Mouse (Mus musculus) left cerebral cortex, adult 18-20 months (tissue): ENCODE data around the gene Inpp5f. TPM values are rescaled to one million over a fixed set of nuclear protein-coding genes. Genes with fewer than 3 reads are reported as not detected.

Experiments
- DNase-seq, 2 experiments: peaks; one replicate each; pipeline ENCODE4 v3.0.0; 2021 to 2022; ENCODE audit warnings: low spot score in 2 of 2, mixed read lengths in 1 of 2
- total RNA-seq, 2 experiments: library from RNA; stranded (reverse); gene quantifications; 2 replicates each; pipeline ENCODE4 v1.2.3; 2021

Inpp5f gene
- total RNA-seq, 2 experiments from 2014 or later, result 96.5 to 103 TPM

- DNase-seq, result no peak
Measured at GRCm38 (mm10) chr7:128738041-128738440, 126.9 kb downstream of the Inpp5f start.

GRCm38 (mm10) chr7:128739116-128739461 lies 128.0 kb downstream of the Inpp5f start:
- DNase-seq, result no peak

DNA sequence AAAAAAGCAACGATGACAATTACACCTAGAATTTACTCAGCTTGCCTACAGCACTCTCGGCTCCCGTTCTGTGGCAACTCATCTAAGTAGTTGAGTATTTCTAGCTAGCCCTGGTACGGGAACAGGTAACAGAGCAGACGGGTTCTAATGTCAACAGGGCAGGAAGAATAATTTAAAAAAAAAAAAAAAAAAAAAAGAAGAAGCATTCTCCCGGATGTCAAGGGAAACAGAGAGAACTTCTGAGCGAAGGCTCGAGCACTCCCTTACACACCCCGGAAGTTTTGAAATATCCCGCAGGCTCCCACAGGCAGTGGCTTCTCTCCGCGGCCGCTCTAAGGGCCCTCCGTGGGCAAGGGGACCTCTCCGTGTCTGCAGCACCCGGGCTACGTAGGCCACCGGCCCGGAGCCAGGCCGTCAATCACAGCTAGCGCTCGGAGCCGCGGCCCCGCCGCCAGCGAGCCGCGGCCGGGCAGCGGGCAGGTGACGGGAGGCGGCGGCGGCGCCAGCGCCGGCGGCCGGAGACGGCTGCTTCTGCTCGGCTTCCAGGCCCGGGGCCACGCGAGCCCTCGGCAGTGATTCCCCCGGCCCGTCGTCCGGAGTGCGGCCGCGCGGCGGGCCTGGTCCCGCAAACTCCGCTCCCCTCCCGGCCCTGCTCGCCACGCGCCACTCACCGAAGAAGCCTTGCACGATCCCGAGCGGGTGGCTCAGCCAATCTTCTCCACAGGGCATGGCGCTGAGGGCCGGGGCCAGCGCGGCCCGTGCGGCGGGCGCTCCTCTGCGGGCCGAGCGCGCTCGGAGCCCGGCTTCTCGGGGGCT lies 128.5 kb downstream of the Inpp5f start:
- peak in 1 of 2 experiments; percentile 29 for DNase-seq

GRCm38 (mm10) chr7:128740334-128740733 lies 129.2 kb downstream of the Inpp5f start, which contains the start of gene Mcmbp:
Gene Mcmbp, minus strand, starts transcription at chr7:128740495.
- DNase-seq, result peak; percentile 97 to 98

- no peak for DNase-seq
Measured at GRCm38 (mm10) chr7:128743898-128744297, 132.8 kb downstream of the Inpp5f start.

DNA sequence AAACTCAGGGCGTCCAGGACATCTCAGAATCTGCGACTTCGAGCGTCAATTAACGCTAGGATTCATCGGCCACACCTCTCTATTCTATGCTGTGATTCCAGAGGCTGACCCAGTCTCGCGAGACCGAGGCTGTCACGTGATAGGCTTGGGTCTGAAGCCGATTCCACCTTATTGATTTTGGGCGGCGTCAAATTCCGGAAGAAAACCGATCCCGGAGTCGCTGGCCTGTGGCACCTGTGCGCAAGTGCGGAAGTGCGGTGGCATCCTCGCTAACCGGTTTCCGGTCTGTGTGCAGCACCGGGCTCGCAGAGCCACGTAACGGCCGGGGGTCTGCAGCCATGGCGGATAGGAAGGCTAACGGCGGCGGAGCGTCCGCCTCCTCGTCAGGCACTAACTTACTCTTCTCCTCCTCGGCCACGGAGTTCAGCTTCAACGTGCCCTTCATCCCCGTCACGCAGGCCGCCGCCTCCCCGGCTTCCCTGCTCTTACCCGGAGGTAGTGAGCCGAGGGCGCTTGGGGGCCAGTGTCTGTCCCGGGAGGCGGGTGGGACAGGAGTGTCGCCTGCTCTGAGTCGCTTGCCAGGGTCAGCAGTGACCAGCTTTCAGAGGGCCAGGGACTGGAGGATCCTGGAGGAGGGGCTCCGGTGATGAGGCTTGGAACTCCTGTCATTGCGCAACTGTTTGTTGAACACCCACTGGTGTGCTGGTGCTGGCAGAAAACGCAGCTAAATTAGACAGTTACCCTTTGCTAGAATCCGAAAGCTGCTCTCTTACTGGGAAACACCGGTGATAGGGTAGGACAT lies 133.8 kb downstream of the Inpp5f start, which contains the start of gene Sec23ip:
TSS of gene Sec23ip (plus strand) at position 260 of the 802 bp plus-strand sequence.
- peak; percentile 98 to 99 for DNase-seq

Other genes with a start within 250 kb of the Inpp5f start
- 10 to 100 TPM; 49.5 to 52.5 TPM for gene Rgs10, start 192.6 kb upstream of the Inpp5f start, total RNA-seq
- gene Tial1, start 149.6 kb upstream of the Inpp5f start, total RNA-seq, result 100 to 1,000 TPM in 1 of 2 experiments, 10 to 100 TPM in 1; 94.6 to 101 TPM
- gene Bag3, start 87.7 kb upstream of the Inpp5f start, total RNA-seq, result 10 to 100 TPM in 1 of 2 experiments, 1 to 10 TPM in 1; 9.4 to 10.2 TPM
- gene Mcmbp, start 129.2 kb downstream of the Inpp5f start, total RNA-seq, result 10 to 100 TPM; 22.8 to 25.3 TPM
- gene Sec23ip, start 133.6 kb downstream of the Inpp5f start, total RNA-seq, result 10 to 100 TPM; 39.1 to 41.6 TPM